ENCODE assay signal across 9 mouse cellular contexts in genomic region chr7:140060936-140061831, GRCm38 (mm10). TPM values are rescaled to one million over a fixed set of nuclear protein-coding genes. Genes with fewer than 3 reads are reported as not detected.
DNase-seq lines count a peak whose midpoint lies in the region; ATAC-seq lines count a peak whose summit lies in the region.
"Had no signal": no experiment of that assay in that cellular context is flagged by ENCODE, and none has a peak within 500 bp of the region (broad histone marks: within the 10 kb centered on the region; RNA-seq: fewer than 3 reads in every experiment).

No protein-coding gene starts in this region.

- H3K27me3 ChIP-seq in kidney, embryonic 14.5 days (ENCODE audit: control insufficient read depth, insufficient read depth, low read length): peaks cover 63% of the 10 kb centered on the region
- H3K27me3 ChIP-seq in intestine, embryonic 14.5 days (replicated peaks; ENCODE audit: control insufficient read depth, insufficient read depth, low read length): peaks cover 94% of the 10 kb centered on the region
- peaks cover 81% of the 10 kb centered on the region for H3K27me3 ChIP-seq in stomach, embryonic 15.5 days (replicated peaks)

- peak overlapping the region; percentile 14; the same call in 1 of the 2 replicates for H3K9ac ChIP-seq in kidney, embryonic 14.5 days (ENCODE audit: low read depth, low read length)
- H3K9ac ChIP-seq in intestine, embryonic 14.5 days (ENCODE audit: low read length): 0 out of 2 replicates have a peak overlapping the region, but pooled peaks have one; percentile 16
- no peak overlapping the region for H3K9ac ChIP-seq in stomach, embryonic 15.5 days

- 2% methylated on average over 42 of the region's 47 CpGs for WGBS in kidney, embryonic 14.5 days
- WGBS in intestine, embryonic 14.5 days: under 1% methylated on average over 47 of the region's 47 CpGs
- under 1% methylated on average over 46 of the region's 47 CpGs for WGBS in stomach, embryonic 15.5 days

- H3K9me3 ChIP-seq in kidney, embryonic 14.5 days (ENCODE audit: control insufficient read depth, low read length): no peaks in the 10 kb centered on the region
- H3K9me3 ChIP-seq in intestine, embryonic 14.5 days (ENCODE audit: control insufficient read depth, low read length): no peaks in the 10 kb centered on the region
- H3K9me3 ChIP-seq in stomach, embryonic 15.5 days: no peaks in the 10 kb centered on the region

- peak; percentile 13; the same call in 1 of the 2 replicates for ATAC-seq in kidney, embryonic 14.5 days (ENCODE audit: low FRiP score, low TSS enrichment)
- ATAC-seq in intestine, embryonic 14.5 days (replicated peaks; ENCODE audit: low FRiP score, low TSS enrichment, low read depth): no peak; the same call in 1 of the 2 replicates
- ATAC-seq in stomach, embryonic 15.5 days (ENCODE audit: insufficient read depth, low FRiP score, low read depth): no peak; the same call in 1 of the 2 replicates

- H3K4me1 ChIP-seq in kidney, embryonic 14.5 days (ENCODE audit: control insufficient read depth, insufficient read depth, low read length): peaks cover 13% of the 10 kb centered on the region; the same call in 1 of the 2 replicates
- peaks cover 13% of the 10 kb centered on the region for H3K4me1 ChIP-seq in intestine, embryonic 14.5 days (replicated peaks; ENCODE audit: control insufficient read depth, insufficient read depth, low read length)
- peaks cover 12% of the 10 kb centered on the region for H3K4me1 ChIP-seq in stomach, embryonic 15.5 days

- no peaks in the 10 kb centered on the region for H3K36me3 ChIP-seq in kidney, embryonic 14.5 days (ENCODE audit: control insufficient read depth, insufficient read depth, low read length)
- H3K36me3 ChIP-seq in intestine, embryonic 14.5 days (ENCODE audit: control insufficient read depth, insufficient read depth, low read length): no peaks in the 10 kb centered on the region
- no peaks in the 10 kb centered on the region for H3K36me3 ChIP-seq in stomach, embryonic 15.5 days

- no peak for DNase-seq in kidney, adult 11 months
- DNase-seq in embryo, embryonic 11 days: peak; percentile 90
- DNase-seq in intestine, embryonic 14.5 days (ENCODE audit: low spot score): peak; percentile 66
- peak; percentile 26 for DNase-seq in lung, postnatal 14 days
- no peak for DNase-seq in c-Kit-positive CD71-positive TER-119-positive erythroid progenitor cells, embryonic 14.5 days (ENCODE audit: low spot score)
- DNase-seq in left cerebral cortex, adult 8-10 months (ENCODE audit: low spot score in 2 of 2): no peak

- peak overlapping the region; percentile 35 for H3K4me3 ChIP-seq in kidney, embryonic 14.5 days (ENCODE audit: low read length)
- H3K4me3 ChIP-seq in intestine, embryonic 14.5 days (ENCODE audit: low read depth, low read length): peak overlapping the region; percentile 32
- peak overlapping the region; percentile 41 for H3K4me3 ChIP-seq in stomach, embryonic 15.5 days (replicated peaks)

- H3K4me2 ChIP-seq in kidney, embryonic 14.5 days (replicated peaks; ENCODE audit: low read depth, low read length): peak overlapping the region; percentile 46
- H3K4me2 ChIP-seq in intestine, embryonic 14.5 days (ENCODE audit: low read length): peak overlapping the region; percentile 63
- peak overlapping the region; percentile 83 for H3K4me2 ChIP-seq in stomach, embryonic 15.5 days

- H3K27ac ChIP-seq in kidney, embryonic 14.5 days (ENCODE audit: low read depth, low read length): no peak overlapping the region
- H3K27ac ChIP-seq in intestine, embryonic 14.5 days (ENCODE audit: low read depth): no peak overlapping the region
- H3K27ac ChIP-seq in stomach, embryonic 15.5 days: 0 out of 2 replicates have a peak overlapping the region, but pooled peaks have one; percentile 40

RNA-seq across cellular contexts. Expression of gene Msx3, which starts 12.3 kb away (rescaled TPM):
- not detected in 2 replicates for polyA plus RNA-seq in kidney, embryonic 14.5 days (2014; fragmentation: Nextera tagmentation; extraction: Ambion mirVana)
- not detected in 2 replicates for polyA plus RNA-seq in intestine, embryonic 14.5 days (2014; fragmentation: Nextera tagmentation; extraction: Ambion mirVana)
- not detected in 2 replicates for polyA plus RNA-seq in stomach, embryonic 15.5 days (2015; fragmentation: Nextera tagmentation; extraction: Ambion mirVana)
- under 1 TPM in 2 of 4 experiments, not detected in 2; 0.14 to 0.19 TPM for total RNA-seq in left cerebral cortex, adult 8-10 months (2022)

RNA-seq across cellular contexts. Expression of gene Caly, which starts 21.2 kb away (rescaled TPM):
- polyA plus RNA-seq in kidney, embryonic 14.5 days (2014; fragmentation: Nextera tagmentation; extraction: Ambion mirVana): 0.91 TPM in 2 replicates
- polyA plus RNA-seq in intestine, embryonic 14.5 days (2014; fragmentation: Nextera tagmentation; extraction: Ambion mirVana): 2.8 and 3.5 TPM in 2 replicates
- polyA plus RNA-seq in stomach, embryonic 15.5 days (2015; fragmentation: Nextera tagmentation; extraction: Ambion mirVana): 3.4 and 3.6 TPM in 2 replicates
- total RNA-seq in left cerebral cortex, adult 8-10 months (2022): 100 to 1,000 TPM; 184 to 218 (median 213) TPM

RNA-seq across cellular contexts. Expression of gene Tubgcp2, which starts 24.7 kb away (rescaled TPM):
- polyA plus RNA-seq in kidney, embryonic 14.5 days (2014; fragmentation: Nextera tagmentation; extraction: Ambion mirVana): 40.6 and 62.9 TPM in 2 replicates
- 56.0 and 61.2 TPM in 2 replicates for polyA plus RNA-seq in intestine, embryonic 14.5 days (2014; fragmentation: Nextera tagmentation; extraction: Ambion mirVana)
- polyA plus RNA-seq in stomach, embryonic 15.5 days (2015; fragmentation: Nextera tagmentation; extraction: Ambion mirVana): 43.8 and 44.8 TPM in 2 replicates
- 10 to 100 TPM; 36.6 to 44.2 (median 42.8) TPM for total RNA-seq in left cerebral cortex, adult 8-10 months (2022)

RNA-seq across cellular contexts. Expression of gene Zfp511, which starts 25.0 kb away (rescaled TPM):
- polyA plus RNA-seq in kidney, embryonic 14.5 days (2014; fragmentation: Nextera tagmentation; extraction: Ambion mirVana): 46.2 and 47.5 TPM in 2 replicates
- 36.1 and 41.5 TPM in 2 replicates for polyA plus RNA-seq in intestine, embryonic 14.5 days (2014; fragmentation: Nextera tagmentation; extraction: Ambion mirVana)
- 34.8 and 35.7 TPM in 2 replicates for polyA plus RNA-seq in stomach, embryonic 15.5 days (2015; fragmentation: Nextera tagmentation; extraction: Ambion mirVana)
- total RNA-seq in left cerebral cortex, adult 8-10 months (2022): 10 to 100 TPM; 19.6 to 28.2 (median 23.3) TPM

RNA-seq across cellular contexts. Expression of gene Prap1, which starts 32.0 kb away (rescaled TPM):
- polyA plus RNA-seq in kidney, embryonic 14.5 days (2014; fragmentation: Nextera tagmentation; extraction: Ambion mirVana): 0.38 TPM in 1 of 2 replicates, not detected in the other
- 119 and 202 TPM in 2 replicates for polyA plus RNA-seq in intestine, embryonic 14.5 days (2014; fragmentation: Nextera tagmentation; extraction: Ambion mirVana)
- polyA plus RNA-seq in stomach, embryonic 15.5 days (2015; fragmentation: Nextera tagmentation; extraction: Ambion mirVana): 165 and 169 TPM in 2 replicates
- not detected for total RNA-seq in left cerebral cortex, adult 8-10 months (2022)
- total RNA-seq: left cerebral cortex, postnatal 14 days had no signal

Comparison
In these comparisons a context has a peak if more than half of its experiments do, and no peak if none do; other contexts are left out.
1. DNase-seq: peak in embryo, embryonic 11 days (single experiment), intestine, embryonic 14.5 days (single experiment) and lung, postnatal 14 days (single experiment); none in kidney, adult 11 months (single experiment), c-Kit-positive CD71-positive TER-119-positive erythroid progenitor cells, embryonic 14.5 days (single experiment) and left cerebral cortex, adult 8-10 months (0 of 2).
2. Peak in every context shown above with its lines, with median percentiles within 50 percentile points of each other: H3K4me2 ChIP-seq and H3K4me3 ChIP-seq.